Mouse (Mus musculus) inflammation-experienced regulatory T-cells, adult 6 months (primary cell): Measurements from ENCODE around the gene Zfp605. TPM values are rescaled to one million over a fixed set of nuclear protein-coding genes. Genes with fewer than 3 reads are reported as not detected.
"Not testable (repeated sequence)": the region's sequence is repeated elsewhere in the genome, so short reads cannot be mapped to it uniquely, and the experiment has no call there.

ENCODE experiments used
- ATAC-seq: one replicate; pipeline ENCODE4 v1.8.0; 2017
- polyA plus RNA-seq, 3 experiments: library from polyadenylated mRNA; unstranded; fragments of 100-300 nt; shearing (Covaris generic); gene quantifications; one replicate each; pipeline ENCODE4 v1.2.1; 2017

Zfp605 gene
- polyA plus RNA-seq, 3 experiments from 2014 or later: 2.7 to 4.5 (median 4.4) TPM

DNA sequence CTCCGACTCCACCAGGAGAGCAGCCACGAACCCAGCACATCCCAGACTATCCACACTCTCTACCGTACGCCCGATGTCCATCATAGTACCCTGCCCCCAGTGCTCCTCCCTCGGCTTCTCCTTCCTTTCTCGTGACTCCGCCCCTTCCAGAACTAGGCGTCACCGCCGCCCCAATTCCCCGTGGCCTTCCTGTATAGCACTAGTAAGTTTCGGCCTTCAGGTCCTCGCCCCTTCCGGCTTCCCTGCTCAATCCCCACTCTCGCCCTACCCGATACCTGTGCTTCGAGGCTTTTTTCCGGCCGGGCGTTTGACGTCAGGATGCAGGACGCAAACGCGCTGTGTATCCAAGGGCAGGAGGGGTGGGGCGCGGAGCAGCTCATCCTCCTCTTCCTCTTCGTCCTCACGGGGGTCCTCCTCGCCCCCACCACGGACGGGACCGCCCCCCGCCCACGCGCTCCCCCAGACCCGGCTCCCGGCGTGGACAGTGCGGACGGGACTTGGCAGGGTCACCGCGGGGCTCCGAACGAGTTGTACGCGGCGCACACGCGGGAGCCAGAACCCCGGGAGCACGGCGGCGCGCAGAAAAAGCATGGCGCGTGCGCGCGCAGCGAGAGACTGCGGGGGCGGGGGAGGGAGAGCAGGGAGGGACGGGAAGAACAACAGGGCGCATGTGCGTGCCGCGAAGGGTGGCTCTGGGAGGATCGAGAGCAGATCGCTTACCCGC is 2.1 kb upstream of the Zfp605 start, which contains the start of gene Gtpbp6:
Gene Gtpbp6, minus strand, starts transcription at position 617 of the 724 bp plus-strand sequence.
- ATAC-seq: peak; percentile 74

DNA sequence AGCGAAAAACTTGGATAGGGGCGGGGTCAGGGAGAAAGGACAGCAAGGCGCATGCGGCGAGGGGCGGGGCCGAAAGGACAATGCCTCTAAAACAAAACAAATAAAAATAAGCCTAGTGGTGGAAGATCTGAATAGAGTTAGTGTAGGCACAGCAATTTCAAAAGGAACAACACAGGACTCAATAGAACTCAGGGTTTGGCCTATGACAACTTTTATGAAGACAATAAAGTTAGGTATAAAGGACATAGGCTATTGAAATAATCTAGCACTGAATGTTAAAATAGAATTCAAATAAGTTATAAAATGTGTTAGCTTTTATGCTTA is 1.6 kb upstream of the Zfp605 start:
- ATAC-seq: no peak

DNA sequence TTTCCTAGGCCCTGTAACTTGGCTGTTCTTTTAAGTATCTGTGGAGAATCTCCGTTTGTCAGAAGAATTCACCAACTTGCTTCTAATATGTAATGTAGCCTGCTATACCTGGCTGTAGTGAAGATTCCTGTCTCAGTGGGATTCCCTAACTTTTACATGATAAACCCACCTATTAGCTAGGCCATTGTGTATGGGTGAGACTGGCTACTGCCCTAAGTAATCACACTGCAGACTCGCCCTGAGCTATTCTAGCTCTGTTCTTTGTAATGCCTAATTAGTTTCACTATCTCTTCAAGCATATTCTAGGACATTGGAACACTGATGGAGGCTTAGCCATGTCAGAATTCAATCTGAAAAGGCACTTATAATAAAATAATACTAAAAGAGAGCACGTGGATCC is 12.5 kb downstream of the Zfp605 start:
- not testable (repeated sequence) for ATAC-seq

DNA sequence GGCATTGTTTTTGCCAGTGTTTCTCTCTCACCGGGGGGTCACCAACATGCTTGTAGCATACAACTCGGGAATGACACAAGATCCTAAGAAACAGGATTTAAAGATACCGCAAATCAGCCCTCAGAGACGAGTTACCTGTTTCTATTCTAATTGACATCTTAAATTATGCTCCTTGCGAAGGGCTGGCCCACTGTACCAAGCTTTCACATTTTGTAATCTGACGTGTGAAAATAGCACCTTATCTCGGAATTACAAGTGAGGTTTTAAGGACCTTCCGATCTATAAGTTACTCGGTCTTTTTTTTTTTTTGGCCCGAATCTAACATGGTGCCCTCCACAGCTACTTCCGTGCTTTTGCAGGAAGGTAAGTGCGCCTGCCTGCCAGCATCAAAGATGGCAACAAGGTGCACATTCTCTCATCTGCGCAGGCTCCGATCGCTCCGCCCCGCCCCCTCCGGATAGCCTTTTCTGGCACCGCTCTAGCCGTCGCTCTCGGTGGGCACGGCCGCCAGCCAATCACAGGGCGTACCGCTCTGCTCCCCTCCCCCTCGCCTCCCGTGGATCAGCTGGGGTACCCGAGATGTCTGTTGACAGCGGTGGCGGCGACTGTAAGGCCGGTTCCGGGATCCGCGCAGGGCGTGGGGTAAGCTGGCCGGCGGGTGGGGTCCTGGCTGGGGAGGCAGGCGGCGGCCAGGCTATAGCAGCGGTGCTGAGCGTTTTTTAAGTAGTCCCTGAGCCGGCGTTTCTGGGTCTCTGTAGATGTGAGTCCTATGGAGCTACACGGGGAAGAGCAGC is 25.6 kb downstream of the Zfp605 start, which contains the start of gene Chfr:
Gene Chfr, plus strand, starts transcription at position 550 of the 794 bp plus-strand sequence.
- ATAC-seq: peak; percentile 95

DNA sequence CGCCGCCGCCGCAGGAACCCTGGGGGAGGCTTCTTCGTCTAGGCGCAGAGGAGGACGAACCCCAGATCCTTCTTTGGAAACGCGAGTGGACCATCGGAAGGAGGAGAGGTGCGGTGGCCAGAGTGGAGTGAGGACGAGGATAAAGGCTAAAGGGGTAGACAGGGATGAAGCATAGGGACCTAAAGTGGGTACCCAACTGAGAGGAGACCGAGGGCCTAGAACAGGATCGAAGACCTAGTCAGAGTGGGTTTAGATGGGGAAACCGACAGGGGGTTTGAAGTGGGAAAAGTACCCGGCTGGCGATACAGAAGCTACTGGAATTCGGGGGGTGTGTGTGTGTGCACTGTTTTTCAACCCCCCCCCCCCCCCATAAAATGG is 26.2 kb downstream of the Zfp605 start:
- no peak for ATAC-seq

DNA sequence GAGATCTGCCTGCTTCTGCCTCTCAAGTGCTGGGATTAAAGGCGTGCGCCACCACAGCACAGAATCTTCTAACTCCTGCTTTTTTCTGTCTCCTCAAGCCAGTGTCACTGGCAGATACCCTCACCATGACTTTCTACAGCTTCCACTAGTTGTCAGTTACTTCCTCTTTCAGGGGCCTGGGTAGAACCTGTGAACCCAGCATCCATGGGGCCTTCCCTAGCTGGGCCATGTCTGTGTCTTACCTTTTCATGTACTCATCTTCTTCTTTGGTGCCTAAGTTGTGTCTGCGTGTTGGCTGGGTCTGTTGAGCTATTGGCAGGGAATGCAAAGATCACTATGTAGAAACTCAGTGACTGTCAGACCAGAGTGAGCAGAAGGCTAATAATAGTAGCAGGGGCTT is 27.9 kb downstream of the Zfp605 start:
- no peak for ATAC-seq

DNA sequence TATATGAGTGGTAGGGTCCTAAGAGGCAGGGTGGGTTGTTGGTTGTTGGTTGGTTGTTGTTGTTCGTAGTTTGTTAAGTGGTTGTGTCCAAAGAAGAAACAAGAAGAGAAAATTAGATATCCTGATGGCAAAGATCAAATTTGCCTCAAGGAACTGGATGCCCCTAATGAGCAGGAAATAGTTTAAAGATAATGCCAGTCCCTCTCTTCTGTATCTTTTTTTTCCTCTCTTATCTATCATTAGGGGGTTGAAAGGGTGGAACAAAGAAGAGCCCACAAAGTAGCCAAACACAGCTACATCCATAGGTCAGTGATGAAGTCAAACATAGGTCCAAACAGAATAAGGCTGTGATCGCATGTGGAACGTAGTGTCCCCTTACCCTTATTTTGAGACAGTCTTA is 29.4 kb downstream of the Zfp605 start:
- ATAC-seq: no peak

DNA sequence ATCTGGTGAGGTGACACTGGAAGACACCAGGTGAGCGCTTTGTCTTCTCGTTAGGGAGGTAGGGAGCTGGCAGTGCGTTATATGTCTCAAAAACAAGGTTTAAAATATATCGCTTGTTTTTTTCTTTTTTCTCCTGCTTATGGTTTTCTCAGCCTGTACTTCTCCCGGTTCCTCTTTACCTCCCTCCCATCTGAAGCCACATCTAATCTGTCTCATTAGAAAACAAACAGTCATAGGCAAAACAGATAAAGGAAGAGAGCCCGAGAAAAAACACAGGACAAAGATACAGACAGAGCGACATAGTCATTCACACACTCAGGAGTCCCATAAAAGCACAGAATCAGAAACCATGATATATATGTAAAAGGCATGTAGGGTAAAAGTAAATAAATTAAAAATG is 30.5 kb downstream of the Zfp605 start:
- ATAC-seq: no peak

DNA sequence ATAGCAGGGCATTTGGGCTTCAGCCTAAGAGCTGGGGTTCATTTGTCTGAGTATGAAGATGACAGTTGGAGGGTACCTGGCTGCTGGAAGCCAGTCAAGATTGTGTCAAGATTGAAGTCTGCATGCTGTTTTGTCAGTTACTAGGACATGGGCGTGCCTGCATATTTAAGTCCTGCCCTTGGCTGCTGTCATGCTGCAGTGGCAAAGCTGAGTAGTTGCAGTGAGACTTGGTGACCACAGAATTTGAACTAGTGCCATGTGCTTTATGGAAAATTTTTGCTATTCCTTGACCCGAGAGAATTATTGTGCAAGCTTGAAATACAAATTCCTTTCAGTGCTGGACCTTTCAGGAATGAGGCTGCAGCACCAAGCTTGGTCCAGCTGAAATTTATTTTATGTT is 32.4 kb downstream of the Zfp605 start:
- ATAC-seq: no peak

DNA sequence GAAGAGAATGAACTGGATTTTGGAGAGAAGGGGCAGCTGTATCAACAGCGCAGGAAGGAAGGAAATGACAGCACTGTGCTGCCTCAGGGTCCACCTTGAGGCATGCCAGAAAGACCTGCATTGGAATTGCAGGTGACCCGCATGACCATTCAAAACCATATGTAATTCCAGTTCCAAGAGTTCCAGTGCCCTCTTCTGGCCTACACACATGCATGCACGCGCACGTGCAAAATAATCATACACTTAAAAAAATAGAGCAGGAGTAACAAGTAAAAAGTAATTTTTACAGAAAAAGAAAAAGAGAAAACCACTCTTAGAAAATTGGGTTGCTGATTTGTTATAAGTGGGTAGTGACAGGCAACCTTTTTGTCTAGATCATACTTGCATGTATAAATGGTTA is 33.1 kb downstream of the Zfp605 start:
- ATAC-seq: no peak

DNA sequence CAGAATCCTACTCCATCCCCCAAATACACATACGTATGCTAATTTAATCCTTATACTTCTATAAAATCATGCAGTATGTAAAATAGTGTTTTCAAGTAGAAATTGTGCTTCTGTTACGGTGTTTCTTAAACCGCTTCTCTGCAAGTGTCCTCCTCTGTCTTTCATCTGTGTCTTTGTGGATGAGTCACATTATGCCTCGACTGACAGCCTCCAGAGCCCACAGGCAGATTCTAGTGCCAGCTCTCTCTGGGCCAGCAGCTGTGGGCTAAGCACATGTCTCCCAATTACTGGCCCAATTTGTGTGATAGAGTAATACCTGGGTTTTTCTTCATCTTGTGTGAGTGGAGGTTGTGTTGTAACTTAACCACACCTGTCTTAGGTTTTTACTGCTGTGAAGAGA is 59.5 kb downstream of the Zfp605 start:
- ATAC-seq: no peak

DNA sequence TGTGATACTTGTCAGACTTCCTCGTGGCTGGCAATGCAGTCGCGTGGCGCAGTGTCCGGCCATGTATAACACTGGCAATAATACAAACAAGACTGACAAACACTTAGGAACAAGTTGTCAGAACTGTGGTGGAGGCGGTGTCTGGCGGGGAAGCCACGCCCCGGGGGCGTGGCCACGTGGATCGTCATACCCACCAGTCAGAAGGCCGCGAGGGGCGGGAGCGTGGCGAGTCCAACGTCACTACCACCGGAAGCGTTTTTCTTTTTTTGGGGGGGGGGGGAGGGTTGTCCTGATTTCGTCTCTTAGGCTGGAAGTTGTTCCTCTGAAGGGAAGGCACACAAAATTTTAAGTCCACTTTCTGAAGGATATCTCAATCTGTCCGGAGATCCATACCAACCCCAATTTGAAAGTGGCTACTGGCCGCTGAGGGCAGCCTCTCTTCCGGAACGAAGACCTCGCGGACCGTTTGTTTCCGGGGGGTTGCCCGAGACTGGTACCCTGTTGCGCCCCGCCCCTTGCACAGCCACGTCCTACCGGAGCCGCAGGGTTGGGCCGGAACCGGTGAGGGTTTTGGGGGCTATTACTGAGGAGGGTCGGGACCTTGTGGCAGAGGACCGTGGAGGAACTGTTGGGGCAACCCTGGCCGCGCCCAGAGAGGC is 66.6 kb downstream of the Zfp605 start, which contains the start of gene Golga3:
Gene Golga3, plus strand, starts transcription at position 340 of the 659 bp plus-strand sequence.
- ATAC-seq: peak; percentile 97

DNA sequence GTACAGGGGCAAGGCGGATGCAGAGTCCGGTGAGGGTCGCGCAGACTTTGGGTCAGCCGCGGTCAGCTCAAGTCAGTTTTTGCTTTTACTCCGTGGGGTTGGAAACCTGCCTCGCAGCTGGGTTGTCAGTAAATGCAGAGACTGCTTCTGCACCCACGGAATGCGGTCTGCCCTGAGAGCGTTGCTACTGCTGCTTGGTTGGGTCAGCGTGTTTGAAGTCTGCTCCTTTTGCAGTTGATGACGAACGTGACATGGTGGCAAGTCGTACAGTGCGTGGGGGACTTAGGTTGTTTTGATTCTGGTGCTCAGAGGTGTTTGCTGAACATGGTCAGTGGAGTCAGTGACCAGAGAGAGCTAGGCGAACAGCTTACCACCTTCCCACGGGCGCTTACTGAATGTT is 67.1 kb downstream of the Zfp605 start:
- peak; percentile 24 for ATAC-seq

DNA sequence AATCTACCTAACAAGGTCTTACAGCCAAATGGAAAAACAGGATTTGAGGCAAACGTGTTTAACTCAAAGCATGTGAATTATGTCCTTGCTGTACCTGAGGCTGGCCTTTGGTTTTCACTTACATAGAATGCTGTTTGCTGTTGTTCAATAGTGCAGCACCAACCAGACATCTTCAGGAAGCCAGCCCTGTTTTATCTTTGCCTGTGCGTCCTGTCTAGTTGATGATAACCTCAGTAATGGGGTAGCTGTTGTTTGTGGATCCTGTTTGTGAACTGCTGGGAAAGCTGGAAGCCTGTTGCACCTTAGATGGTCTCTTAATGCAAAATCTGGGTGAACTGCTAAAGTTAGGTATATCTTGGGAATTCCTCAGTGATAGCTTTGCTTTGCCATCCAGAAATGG is 68.7 kb downstream of the Zfp605 start:
- ATAC-seq: no peak

Other genes with a start within 250 kb of the Zfp605 start
- 10 to 100 TPM; 13.7 to 28.0 (median 26.3) TPM for gene Gm15446, start 186.7 kb upstream of the Zfp605 start, polyA plus RNA-seq
- gene Zfp932, start 113.6 kb upstream of the Zfp605 start, polyA plus RNA-seq: 10 to 100 TPM; 25.9 to 42.4 (median 29.8) TPM
- gene Gm17655, start 37.6 kb upstream of the Zfp605 start, polyA plus RNA-seq: 1 to 10 TPM; 5.6 to 9.1 (median 8.4) TPM
- gene Gm35315, start 15.7 kb upstream of the Zfp605 start, polyA plus RNA-seq: 1 to 10 TPM; 1.2 to 2.9 (median 1.7) TPM
- gene Plcxd1, start 10.1 kb upstream of the Zfp605 start, polyA plus RNA-seq: 1 to 10 TPM in 1 of 3 experiments, under 1 TPM in 2; 0.54 to 1.7 (median 0.75) TPM
- gene Gtpbp6, start 1.9 kb upstream of the Zfp605 start, polyA plus RNA-seq: 10 to 100 TPM; 12.3 to 15.1 (median 13.5) TPM
- gene Chfr, start 25.8 kb downstream of the Zfp605 start, polyA plus RNA-seq: 10 to 100 TPM; 33.8 to 56.1 (median 45.1) TPM
- gene Golga3, start 66.6 kb downstream of the Zfp605 start, polyA plus RNA-seq: 10 to 100 TPM; 18.9 to 22.7 (median 21.9) TPM
- 10 to 100 TPM; 15.5 to 19.4 (median 16.0) TPM for gene Ankle2, start 120.9 kb downstream of the Zfp605 start, polyA plus RNA-seq
- 10 to 100 TPM; 20.3 to 32.8 (median 29.9) TPM for gene Pgam5, start 159.8 kb downstream of the Zfp605 start, polyA plus RNA-seq
- gene Pxmp2, start 176.1 kb downstream of the Zfp605 start, polyA plus RNA-seq: 1 to 10 TPM; 2.7 to 4.2 (median 3.1) TPM
- 10 to 100 TPM in 1 of 3 experiments, 1 to 10 TPM in 2; 4.2 to 16.9 (median 6.5) TPM for gene Pole, start 176.2 kb downstream of the Zfp605 start, polyA plus RNA-seq
- not detected for gene P2rx2, start 233.1 kb downstream of the Zfp605 start, polyA plus RNA-seq
- under 1 TPM in 1 of 3 experiments, not detected in 2; 0.49 TPM for gene Lrcol1, start 234.6 kb downstream of the Zfp605 start, polyA plus RNA-seq